Mouse (Mus musculus) G1E (cell line): ENCODE measurements around the gene Nck2.

Experiments used
- CTCF ChIP-seq: IDR thresholded peaks from 2 replicates; pipeline ENCODE4 v1.5.1; 2012; ENCODE audit warnings: low read depth, low read length, inconsistent platforms, mixed read lengths
- GATA2 ChIP-seq: IDR thresholded peaks from 2 replicates; pipeline ENCODE4 v1.6.1; 2012; ENCODE audit warnings: low read depth, low read length, inconsistent platforms, borderline replicate concordance

DNA sequence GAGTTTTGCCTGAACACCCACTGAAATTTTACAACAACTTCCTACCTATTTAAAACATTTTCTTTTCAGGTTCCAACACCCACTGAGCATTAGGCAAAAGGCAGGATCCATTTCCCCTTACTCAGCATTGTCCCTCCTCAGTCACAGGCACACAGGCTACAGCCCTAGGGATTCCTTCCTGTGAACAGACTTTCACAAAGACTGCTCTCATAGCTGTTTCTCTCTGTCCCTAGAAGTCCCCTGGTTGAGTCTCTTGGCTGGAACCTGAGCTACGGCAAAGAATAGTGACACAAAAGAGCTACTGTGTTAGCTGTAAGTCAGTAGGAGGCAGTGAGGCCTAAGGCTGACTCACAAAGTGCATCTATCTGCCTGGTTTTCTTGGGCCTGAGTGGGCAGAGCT lies 139.2 kb downstream of the Nck2 start:
- TF ChIP-seq CTCF = no peak
- no peak for TF ChIP-seq GATA2
